Mouse (Mus musculus) stomach, postnatal 0 days (tissue): ENCODE measurements around the gene Fam151b. TPM values are rescaled to one million over a fixed set of nuclear protein-coding genes. Genes with fewer than 3 reads are reported as not detected.

Experiments used
- ATAC-seq: fragments of 200-750 bp; cut with Nextera tagmentation; 2 replicates; pipeline ENCODE4 v1.8.0; 2017; ENCODE audit not compliant: low FRiP score, low TSS enrichment
- DNase-seq: peaks from one replicate; pipeline ENCODE4 v3.0.0-alpha.2; 2016; ENCODE audit warnings: low spot score
- H3K27ac ChIP-seq: fragments of 300-500 bp; sonication (generic); replicated peaks from 2 replicates; pipeline ENCODE4 v1.5.1; 2014; ENCODE audit warnings: mild to moderate bottlenecking, control low read depth
- H3K27me3 ChIP-seq: fragments of 300-500 bp; sonication (generic); 2 replicates; pipeline ENCODE4 v1.6.1; 2014; ENCODE audit warnings: low read length; ENCODE audit not compliant: control insufficient read depth, insufficient read depth
- H3K36me3 ChIP-seq: fragments of 300-500 bp; sonication (generic); 2 replicates; pipeline ENCODE4 v1.6.1; 2014; ENCODE audit warnings: low read length, mixed read lengths; ENCODE audit not compliant: control insufficient read depth, insufficient read depth
- H3K4me1 ChIP-seq: fragments of 300-500 bp; sonication (generic); replicated peaks from 2 replicates; pipeline ENCODE4 v1.6.1; 2014; ENCODE audit warnings: antibody characterized with exemption; ENCODE audit not compliant: control insufficient read depth, insufficient read depth
- H3K4me2 ChIP-seq: fragments of 300-500 bp; sonication (generic); replicated peaks from 2 replicates; pipeline ENCODE4 v1.6.1; 2014; ENCODE audit warnings: low read depth, mild to moderate bottlenecking, control low read depth, moderate library complexity
- H3K4me3 ChIP-seq: fragments of 300-500 bp; sonication (generic); 2 replicates; pipeline ENCODE4 v1.5.1; 2014; ENCODE audit warnings: low read depth, low read length, control low read depth
- H3K9ac ChIP-seq: fragments of 300-500 bp; sonication (generic); 2 replicates; pipeline ENCODE4 v1.6.1; 2014; ENCODE audit warnings: mild to moderate bottlenecking, low read length, control low read depth, mixed read lengths
- H3K9me3 ChIP-seq: fragments of 300-500 bp; sonication (generic); 2 replicates; pipeline ENCODE4 v1.6.1; 2016; ENCODE audit warnings: low read length; ENCODE audit not compliant: control insufficient read depth
- CTCF ChIP-seq: IDR thresholded peaks from 2 replicates; pipeline ENCODE4 v1.5.1; 2016; ENCODE audit warnings: antibody characterized with exemption, low read depth, mild to moderate bottlenecking, moderate library complexity
- EP300 ChIP-seq: optimal IDR thresholded peaks from 2 replicates; pipeline ENCODE3; 2016; ENCODE audit warnings: antibody characterized with exemption
- WGBS: fragments of 180-500 bp; shearing (Covaris S2); extraction: QIAGEN DNeasy Blood & Tissue Kit; methylation state at CpG from one replicate; pipeline ENCODE4 v1.1.7; 2014; 5-methylcytosine and 5-hydroxymethylcytosine counted together
- polyA plus RNA-seq: library from polyadenylated mRNA; unstranded; fragments of >200 nt; fragmentation: Nextera tagmentation; extraction: Ambion mirVana; gene quantifications from 2 replicates; pipeline ENCODE4 v1.2.1, GENCODE M21; 2015

The Fam151b gene
- polyA plus RNA-seq, 1 experiment from 2014 or later: 0.10 TPM

DNA sequence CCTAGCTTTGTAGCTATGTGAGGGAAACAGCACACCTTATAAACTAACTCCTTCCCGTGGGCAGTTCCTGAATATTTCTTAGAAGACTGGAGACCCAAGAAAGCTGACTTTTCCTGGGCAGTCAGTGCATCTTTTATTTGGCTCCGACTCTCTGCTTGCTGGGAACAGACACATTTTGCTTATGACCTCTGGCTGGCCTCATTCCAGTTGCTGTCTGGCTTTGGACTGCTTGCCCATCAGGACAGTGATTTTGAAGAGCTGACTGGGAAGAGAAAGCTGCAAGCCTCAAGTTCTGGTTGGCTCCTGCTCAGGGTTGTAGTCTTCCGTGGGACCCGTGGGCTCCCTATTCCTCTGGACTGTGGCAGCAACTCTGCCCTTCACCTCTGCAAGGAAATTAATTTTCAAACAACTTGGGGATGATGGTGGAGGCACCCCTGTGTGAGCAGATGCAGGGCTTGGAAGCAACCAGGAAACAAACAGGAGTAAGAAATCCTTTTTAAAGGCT, 56.4 kb downstream of the Fam151b start:
- 39% methylated on average over 4 of the region's 4 CpGs for WGBS
- Histone ChIP-seq H3K27ac (no peak overlapping the region), H3K27me3 (peaks cover 15% of the 10 kb centered on the region; the same call in 1 of the 2 replicates), H3K9ac (no peak overlapping the region), H3K4me3 (no peak overlapping the region; the same call in 1 of the 2 replicates), H3K4me1 (no peaks in the 10 kb centered on the region; the same call in 1 of the 2 replicates), H3K4me2 (no peak overlapping the region), H3K9me3 (no peaks in the 10 kb centered on the region), H3K36me3 (no peaks in the 10 kb centered on the region)
- DNase-seq: no peak
- TF ChIP-seq EP300: no peak
- TF ChIP-seq CTCF: no peak
- ATAC-seq: no peak

- ATAC-seq (peak; percentile 32; the same call in 1 of the 2 replicates), DNase-seq (peak; percentile 21)
- no peaks in the 10 kb centered on the region for H3K36me3 ChIP-seq
- H3K4me2 ChIP-seq: peak overlapping the region; percentile 89
- H3K4me3 ChIP-seq: peak overlapping the region; percentile 51
- no peaks in the 10 kb centered on the region for H3K9me3 ChIP-seq
- no peak overlapping the region for H3K27ac ChIP-seq
- peaks cover 15% of the 10 kb centered on the region; the same call in 1 of the 2 replicates for H3K27me3 ChIP-seq
- peak overlapping the region; percentile 27; the same call in 1 of the 2 replicates for H3K9ac ChIP-seq
- no peaks in the 10 kb centered on the region; the same call in 1 of the 2 replicates for H3K4me1 ChIP-seq
- TF ChIP-seq CTCF (no peak), EP300 (no peak)
- 1% methylated on average over 71 of the region's 92 CpGs for WGBS
These were observed 57.3 kb downstream of the Fam151b start for GRCm38 (mm10) chr13:92426294-92427051.

GRCm38 (mm10) chr13:92425758-92426264, 58.0 kb downstream of the Fam151b start, which contains the start of gene Ankrd34b:
Ankrd34b (plus strand) TSS chr13:92425896.
- peak; percentile 69 for ATAC-seq
- H3K9me3 ChIP-seq: no peaks in the 10 kb centered on the region
- H3K27me3 ChIP-seq: peaks cover 15% of the 10 kb centered on the region; the same call in 1 of the 2 replicates
- H3K27ac ChIP-seq: no peak within 1 kb of the TSS
- H3K4me2 ChIP-seq: peak within 1 kb of the TSS; percentile 89
- TF ChIP-seq CTCF (no peak), EP300 (no peak)
- H3K9ac ChIP-seq: peak within 1 kb of the TSS; percentile 27; the same call in 1 of the 2 replicates
- peak within 1 kb of the TSS; percentile 51 for H3K4me3 ChIP-seq
- H3K4me1 ChIP-seq: no peaks in the 10 kb centered on the region; the same call in 1 of the 2 replicates
- peak; percentile 27 for DNase-seq
- 2% methylated on average over 45 of the region's 54 CpGs for WGBS
- no peaks in the 10 kb centered on the region for H3K36me3 ChIP-seq

- Histone ChIP-seq H3K4me3 (no peak overlapping the region), H3K9me3 (no peaks in the 10 kb centered on the region), H3K4me1 (no peaks in the 10 kb centered on the region; the same call in 1 of the 2 replicates), H3K4me2 (no peak overlapping the region), H3K9ac (no peak overlapping the region), H3K27me3 (peaks cover 15% of the 10 kb centered on the region; the same call in 1 of the 2 replicates), H3K36me3 (no peaks in the 10 kb centered on the region), H3K27ac (no peak overlapping the region)
- 41% methylated on average over 3 of the region's 3 CpGs for WGBS
- TF ChIP-seq CTCF (no peak), EP300 (no peak)
- no peak for DNase-seq
- no peak for ATAC-seq
These were observed 60.1 kb downstream of the Fam151b start for GRCm38 (mm10) chr13:92423711-92424110.

DNA sequence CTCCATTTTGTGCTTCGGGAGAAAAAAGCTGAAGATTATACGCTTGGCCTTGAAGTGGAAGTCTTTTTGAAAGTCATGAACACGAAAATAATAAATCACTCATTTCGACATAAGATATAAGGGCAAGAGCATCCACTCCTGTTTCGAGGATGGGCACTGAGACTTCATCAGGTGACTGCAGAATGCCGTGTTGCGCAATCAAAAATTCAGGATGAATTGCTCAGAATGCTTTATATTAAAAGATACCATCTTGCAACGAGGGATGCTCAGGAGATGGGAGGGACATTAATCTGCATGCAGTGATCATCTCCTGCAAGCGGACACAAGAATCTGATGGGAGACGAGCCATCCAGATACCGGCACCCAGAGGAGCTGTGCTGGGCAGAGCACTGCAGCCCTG, 64.2 kb downstream of the Fam151b start:
- no peaks in the 10 kb centered on the region for H3K36me3 ChIP-seq
- no peak overlapping the region for H3K27ac ChIP-seq
- TF ChIP-seq EP300 (no peak), CTCF (no peak)
- H3K27me3 ChIP-seq: no peaks in the 10 kb centered on the region
- no peaks in the 10 kb centered on the region for H3K4me1 ChIP-seq
- H3K9me3 ChIP-seq: no peaks in the 10 kb centered on the region
- no peak overlapping the region for H3K9ac ChIP-seq
- no peak for DNase-seq
- H3K4me2 ChIP-seq: no peak overlapping the region
- ATAC-seq: no peak
- WGBS: 85% methylated on average over 11 of the region's 11 CpGs
- no peak overlapping the region for H3K4me3 ChIP-seq
